Mouse (Mus musculus) kidney, adult 2 months (tissue): Measurements from ENCODE around the gene Vopp1. TPM values are rescaled to one million over a fixed set of nuclear protein-coding genes. Genes with fewer than 3 reads are reported as not detected.

Experiments used
- DNase-seq: peaks from one replicate; pipeline ENCODE4 v3.0.0; 2021
- H3K27ac ChIP-seq: fragments of 200-500 bp; 2 replicates; pipeline ENCODE4 v1.5.1; 2012; ENCODE audit warnings: low read depth, low read length, control low read depth, inconsistent platforms; ENCODE audit not compliant: insufficient read depth
- H3K27me3 ChIP-seq: fragments of 200-500 bp; replicated peaks from 2 replicates; pipeline ENCODE4 v1.6.1; 2012; ENCODE audit warnings: mild to moderate bottlenecking, moderate library complexity, low read length, inconsistent platforms; ENCODE audit not compliant: control insufficient read depth, insufficient read depth
- H3K36me3 ChIP-seq: fragments of 200-500 bp; 2 replicates; pipeline ENCODE4 v1.6.1; 2012; ENCODE audit warnings: mild to moderate bottlenecking, moderate library complexity, low read length, inconsistent platforms; ENCODE audit not compliant: control insufficient read depth, insufficient read depth
- H3K4me1 ChIP-seq: fragments of 200-500 bp; 2 replicates; pipeline ENCODE4 v1.6.1; 2011; ENCODE audit warnings: low read length; ENCODE audit not compliant: control insufficient read depth, insufficient read depth
- H3K4me3 ChIP-seq: fragments of 200-500 bp; 2 replicates; pipeline ENCODE4 v1.5.1; 2011; ENCODE audit warnings: mild to moderate bottlenecking, low read depth, low read length, control low read depth; ENCODE audit not compliant: insufficient read depth
- CTCF ChIP-seq: fragments of 200-500 bp; conservative IDR thresholded peaks from 2 replicates; pipeline ENCODE4 v1.5.1; 2011; ENCODE audit warnings: low read depth, mild to moderate bottlenecking, control low read depth, low read length, moderate library complexity, mixed read lengths; ENCODE audit not compliant: insufficient read depth, insufficient read length
- POLR2A ChIP-seq: fragments of 200-500 bp; IDR thresholded peaks from one replicate; pipeline ENCODE4 v1.6.1; 2011; ENCODE audit warnings: low read depth, low read length, control low read depth
- WGBS: fragments of 180-500 bp; shearing (Covaris S2); methylation state at CpG from one replicate; pipeline ENCODE4 v1.1.7; 2018; 5-methylcytosine and 5-hydroxymethylcytosine counted together
- polyA plus RNA-seq: library from polyadenylated mRNA; depleted of rRNA; stranded (reverse); fragments of >200 nt; gene quantifications from 2 replicates; pipeline ENCODE4 v1.2.3, GENCODE M21; 2012

Gene Vopp1
- polyA plus RNA-seq, 1 experiment, result 9.1 TPM

- H3K27me3 ChIP-seq, result no peaks in the 10 kb centered on the region
- DNase-seq, result no peak
- no peak for TF ChIP-seq CTCF
- TF ChIP-seq POLR2A, result no peak
These were observed 61.9 kb downstream of the Vopp1 start for GRCm38 (mm10) chr6:57763054-57763453.

GRCm38 (mm10) chr6:57753962-57754759 is 70.8 kb downstream of the Vopp1 start:
- H3K36me3 ChIP-seq, result no peaks in the 10 kb centered on the region
- 94% methylated on average over 9 of the region's 9 CpGs for WGBS
- H3K27ac ChIP-seq, result no peak overlapping the region
- H3K4me3 ChIP-seq, result no peak overlapping the region
- no peaks in the 10 kb centered on the region for H3K27me3 ChIP-seq
- DNase-seq, result no peak
- TF ChIP-seq POLR2A, result no peak
- no peak for TF ChIP-seq CTCF
- H3K4me1 ChIP-seq, result no peaks in the 10 kb centered on the region

More at GRCm38 (mm10) chr6:57763054-57763453, 61.9 kb downstream of the Vopp1 start:
- Histone ChIP-seq H3K4me1 (no peaks in the 10 kb centered on the region), H3K27ac (no peak overlapping the region), H3K36me3 (no peaks in the 10 kb centered on the region), H3K4me3 (no peak overlapping the region)

- Histone ChIP-seq H3K27me3 (no peaks in the 10 kb centered on the region), H3K4me3 (no peak overlapping the region), H3K27ac (no peak overlapping the region), H3K36me3 (no peaks in the 10 kb centered on the region), H3K4me1 (no peaks in the 10 kb centered on the region)
- no peak for TF ChIP-seq POLR2A
- TF ChIP-seq CTCF, result no peak
- 95% methylated on average over 2 of the region's 2 CpGs for WGBS
- DNase-seq, result no peak
These were observed 79.2 kb downstream of the Vopp1 start for GRCm38 (mm10) chr6:57745748-57746129.

GRCm38 (mm10) chr6:57744974-57745747 is 79.8 kb downstream of the Vopp1 start:
- WGBS, result 94% methylated on average over 4 of the region's 4 CpGs
- Histone ChIP-seq H3K4me3 (no peak overlapping the region), H3K27ac (no peak overlapping the region), H3K4me1 (no peaks in the 10 kb centered on the region), H3K36me3 (no peaks in the 10 kb centered on the region), H3K27me3 (no peaks in the 10 kb centered on the region)
- TF ChIP-seq CTCF, result no peak
- no peak for TF ChIP-seq POLR2A
- DNase-seq, result no peak

- WGBS, result 98% methylated on average over 2 of the region's 2 CpGs
- TF ChIP-seq CTCF, result no peak
- TF ChIP-seq POLR2A, result no peak
- no peaks in the 10 kb centered on the region for H3K27me3 ChIP-seq
- DNase-seq, result no peak
- no peak overlapping the region for H3K4me3 ChIP-seq
- no peak overlapping the region for H3K27ac ChIP-seq
- H3K4me1 ChIP-seq, result no peaks in the 10 kb centered on the region
- no peaks in the 10 kb centered on the region for H3K36me3 ChIP-seq
These were observed 80.8 kb downstream of the Vopp1 start for GRCm38 (mm10) chr6:57744123-57744522.

GRCm38 (mm10) chr6:57743333-57743732 is 81.6 kb downstream of the Vopp1 start:
- H3K36me3 ChIP-seq, result no peaks in the 10 kb centered on the region
- no peaks in the 10 kb centered on the region for H3K27me3 ChIP-seq
- H3K4me1 ChIP-seq, result no peaks in the 10 kb centered on the region
- peak; percentile 8 for DNase-seq
- H3K4me3 ChIP-seq, result no peak overlapping the region
- no peak for TF ChIP-seq POLR2A
- peak; percentile 62 for TF ChIP-seq CTCF
- no peak overlapping the region for H3K27ac ChIP-seq
- WGBS, result 86% methylated on average over 2 of the region's 2 CpGs

- 96% methylated on average over 1 of the region's 1 CpGs for WGBS
- Histone ChIP-seq H3K27ac (no peak overlapping the region), H3K27me3 (no peaks in the 10 kb centered on the region), H3K36me3 (no peaks in the 10 kb centered on the region), H3K4me3 (no peak overlapping the region), H3K4me1 (no peaks in the 10 kb centered on the region)
- no peak for DNase-seq
- TF ChIP-seq POLR2A (no peak), CTCF (no peak)
These were observed 82.2 kb downstream of the Vopp1 start for GRCm38 (mm10) chr6:57742749-57743148.
